Mouse (Mus musculus) lung, postnatal 0 days (tissue): Measurements from ENCODE around the gene Gng7.
A peak's percentile ranks its signal among the peaks of the same experiment; 100 is the strongest.

ENCODE experiments used
- CTCF ChIP-seq: IDR thresholded peaks from 2 replicates; pipeline ENCODE4 v1.5.1; 2016; ENCODE audit warnings: antibody characterized with exemption, mild to moderate bottlenecking
- EP300 ChIP-seq: IDR thresholded peaks from 2 replicates; pipeline ENCODE4 v1.6.1; 2016; ENCODE audit warnings: antibody characterized with exemption, mild to moderate bottlenecking, control low read depth

GRCm38 (mm10) chr10:80998778-80999177 is 16.0 kb downstream of the Gng7 start:
- peak; percentile 74 for TF ChIP-seq CTCF
- no peak for TF ChIP-seq EP300
